Mouse (Mus musculus): ENCODE results near the gene Ncaph2.

The Ncaph2 gene

GRCm38 (mm10) chr15:89343325-89343724, 12.2 kb upstream of the Ncaph2 start:
- DNase-seq (ENCODE audit: low read depth) = peak; percentile 26

- DNase-seq (ENCODE audit: low read depth) = no peak
Measured at GRCm38 (mm10) chr15:89350447-89350846, 5.1 kb upstream of the Ncaph2 start.

DNA sequence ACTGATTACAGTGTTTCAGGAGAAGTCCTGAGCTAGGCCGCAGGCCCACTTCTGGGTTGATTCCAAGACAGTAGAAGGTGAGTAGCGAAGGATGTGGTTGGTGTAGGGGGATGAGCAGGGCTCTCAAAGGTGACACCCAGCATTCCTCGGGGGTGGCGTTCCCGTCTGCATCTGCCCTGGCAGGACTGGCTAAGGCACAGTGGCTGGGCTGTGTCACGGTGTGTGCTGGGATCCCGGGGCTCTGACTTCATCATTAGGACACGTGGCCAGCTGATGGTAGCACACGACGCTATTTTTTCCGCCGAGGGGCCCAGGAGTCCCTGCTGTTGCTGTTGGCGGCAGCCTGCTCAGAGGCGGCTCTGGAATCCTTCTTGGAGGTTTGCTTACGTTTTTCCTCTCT, 4.2 kb upstream of the Ncaph2 start:
- no peak for DNase-seq (ENCODE audit: low read depth)

GRCm38 (mm10) chr15:89352054-89352453, 3.5 kb upstream of the Ncaph2 start:
- DNase-seq (ENCODE audit: low read depth) = no peak

DNA sequence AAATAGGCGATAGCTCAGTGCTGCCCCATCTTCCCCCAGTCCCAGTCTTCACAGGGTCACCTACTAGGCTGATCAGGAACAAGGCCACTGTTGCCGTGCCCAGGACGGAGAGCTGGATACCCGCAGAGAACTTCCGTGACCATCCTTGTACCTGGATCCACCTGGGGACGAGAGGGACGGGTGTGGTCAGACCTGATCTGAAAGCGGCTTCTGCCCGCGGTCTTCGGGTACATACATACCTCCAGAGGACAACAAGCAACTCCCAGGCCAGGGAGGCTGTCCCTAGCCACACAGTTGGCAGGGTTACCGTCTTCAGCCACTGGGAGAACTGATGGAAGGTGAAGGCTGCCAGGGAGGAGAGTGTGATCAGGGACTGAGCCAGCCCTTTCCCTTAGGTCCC, 2.7 kb upstream of the Ncaph2 start:
- DNase-seq (ENCODE audit: low read depth) = no peak

- DNase-seq (ENCODE audit: low read depth) = no peak
Measured at GRCm38 (mm10) chr15:89353837-89354236, 1.7 kb upstream of the Ncaph2 start.

GRCm38 (mm10) chr15:89354455-89354854, 1.1 kb upstream of the Ncaph2 start:
- no peak for DNase-seq (ENCODE audit: low read depth)

DNA sequence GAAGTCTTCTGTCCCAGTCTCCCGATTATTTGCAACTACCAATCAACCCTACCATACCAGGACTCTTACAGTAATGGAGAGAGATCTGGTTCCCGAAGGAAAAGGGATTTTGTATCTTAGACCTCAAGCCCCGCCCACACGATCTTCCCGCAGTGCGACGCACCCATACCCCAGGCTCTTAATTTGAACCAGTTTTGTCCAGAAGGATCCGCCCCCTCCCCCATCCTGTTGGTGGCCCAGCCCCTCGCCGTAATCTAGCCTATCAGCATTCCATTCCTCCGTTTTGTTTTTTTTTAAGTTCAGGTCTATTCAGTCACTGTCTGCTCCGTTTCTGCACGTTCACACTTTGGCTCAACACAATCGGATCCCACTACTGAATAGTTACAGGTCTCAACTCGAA, 853 bp downstream of the Ncaph2 start:
- DNase-seq (ENCODE audit: low read depth) = peak; percentile 96

DNA sequence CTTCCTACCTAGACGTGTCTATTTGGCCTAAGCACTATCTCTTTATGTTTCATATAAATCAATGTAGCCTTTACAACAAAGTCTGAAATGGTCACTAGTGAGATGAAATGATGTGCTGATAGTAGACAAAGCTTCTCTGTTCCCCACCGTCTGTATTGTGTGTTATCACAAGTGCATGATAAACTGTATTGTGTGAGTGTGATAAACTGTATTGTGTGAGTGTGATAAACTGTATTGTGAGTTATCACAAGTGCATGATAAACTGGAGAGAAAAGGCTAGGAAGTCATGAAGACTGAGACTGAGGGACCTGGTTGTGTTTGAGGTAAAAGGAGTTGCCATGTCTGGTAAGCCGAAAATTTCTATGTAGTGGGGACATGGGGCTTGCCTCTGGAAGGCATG, 3.3 kb downstream of the Ncaph2 start:
- no peak for DNase-seq (ENCODE audit: low read depth)

- DNase-seq (ENCODE audit: low read depth) = no peak
Measured at GRCm38 (mm10) chr15:89363051-89363450, 7.5 kb downstream of the Ncaph2 start.

DNA sequence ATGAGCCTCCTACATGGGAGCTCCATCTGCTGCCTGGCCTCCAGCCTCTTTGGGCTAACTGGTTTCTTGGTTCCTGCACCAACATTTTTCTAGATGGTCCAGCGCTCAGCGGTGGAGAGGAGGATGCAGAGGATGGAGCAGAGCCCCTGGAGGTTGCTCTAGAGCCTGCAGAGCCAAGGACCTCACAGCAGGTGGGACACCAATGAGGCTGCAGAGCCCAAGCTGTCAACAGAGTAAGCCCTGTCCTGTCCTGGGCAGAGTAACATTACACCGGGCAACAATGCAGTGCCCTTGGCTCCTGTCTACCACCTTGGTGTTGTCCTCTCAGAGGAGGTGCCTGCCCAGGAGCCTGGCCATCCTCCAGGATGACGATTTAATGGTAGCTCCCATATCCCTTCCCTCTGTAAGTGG, 9.6 kb downstream of the Ncaph2 start:
- no peak for DNase-seq (ENCODE audit: low read depth)

- DNase-seq (ENCODE audit: low read depth) = peak; percentile 46
Measured at GRCm38 (mm10) chr15:89372068-89372467, 16.5 kb downstream of the Ncaph2 start.

GRCm38 (mm10) chr15:89372536-89372935, 17.0 kb downstream of the Ncaph2 start:
- DNase-seq (ENCODE audit: low read depth) = no peak

DNA sequence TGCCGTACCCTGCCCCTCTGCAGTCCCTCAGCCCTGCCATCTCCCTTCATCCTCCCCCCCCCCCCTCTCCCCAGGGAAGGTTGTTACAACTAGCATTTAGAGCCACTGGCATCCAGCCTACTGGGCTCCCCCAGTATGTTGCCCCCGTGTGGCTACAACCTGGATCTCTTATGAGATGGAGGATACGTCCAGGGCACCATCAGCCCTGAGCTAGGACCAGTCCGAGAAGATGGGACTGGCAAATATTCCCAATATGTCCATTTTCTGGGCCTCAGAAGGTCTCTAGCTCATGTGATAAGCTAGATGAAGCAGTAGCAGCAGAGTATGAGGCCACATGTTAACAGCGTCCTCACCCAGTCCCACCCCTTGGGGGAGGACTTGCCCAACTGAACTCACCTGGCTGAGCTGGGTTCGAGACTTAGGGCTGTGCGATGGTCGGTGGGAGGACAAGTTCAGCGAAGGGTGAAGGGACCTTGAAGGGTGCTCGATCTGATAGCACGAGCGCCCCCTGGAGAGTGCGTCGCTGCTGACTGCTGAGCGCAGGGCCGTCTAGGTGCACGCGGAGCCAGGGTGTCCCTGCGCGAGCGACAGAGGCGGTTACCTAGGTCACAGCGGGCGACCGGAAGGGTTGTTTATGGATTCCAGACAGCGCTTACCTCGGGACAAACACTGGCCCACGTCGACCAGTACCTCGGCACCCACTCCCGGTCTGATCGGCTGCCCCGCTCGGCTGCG, 17.7 kb downstream of the Ncaph2 start:
- peak; percentile 94 for DNase-seq (ENCODE audit: low read depth)

DNA sequence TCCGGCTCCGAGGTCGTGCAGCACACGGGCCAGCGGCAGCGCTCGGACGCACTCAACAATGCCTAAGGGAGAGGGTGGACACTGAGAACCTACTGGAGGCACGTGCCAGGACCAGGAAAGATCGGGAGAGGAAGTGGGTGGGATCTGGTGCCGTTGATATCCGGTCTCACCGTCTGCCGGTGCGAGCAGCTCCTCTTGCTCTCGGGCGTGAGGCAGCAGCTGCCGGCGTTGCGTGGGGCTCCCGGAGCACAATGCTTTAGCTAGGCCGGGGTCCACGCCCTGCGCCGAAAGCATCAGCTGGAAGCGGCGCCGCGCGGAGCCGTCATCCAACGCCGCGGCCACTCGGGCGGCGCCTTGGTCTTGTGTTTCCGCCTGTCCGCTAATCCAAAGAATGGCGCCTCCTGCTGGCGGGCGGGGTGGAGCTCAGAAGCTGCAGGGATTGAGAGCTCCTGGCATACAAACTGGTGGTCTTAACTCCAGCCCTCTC, 18.3 kb downstream of the Ncaph2 start, which contains the start of gene Sco2:
TSS of gene Sco2 (minus strand) at position 85 of the 487 bp plus-strand sequence.
- DNase-seq (ENCODE audit: low read depth) = peak; percentile 94

DNA sequence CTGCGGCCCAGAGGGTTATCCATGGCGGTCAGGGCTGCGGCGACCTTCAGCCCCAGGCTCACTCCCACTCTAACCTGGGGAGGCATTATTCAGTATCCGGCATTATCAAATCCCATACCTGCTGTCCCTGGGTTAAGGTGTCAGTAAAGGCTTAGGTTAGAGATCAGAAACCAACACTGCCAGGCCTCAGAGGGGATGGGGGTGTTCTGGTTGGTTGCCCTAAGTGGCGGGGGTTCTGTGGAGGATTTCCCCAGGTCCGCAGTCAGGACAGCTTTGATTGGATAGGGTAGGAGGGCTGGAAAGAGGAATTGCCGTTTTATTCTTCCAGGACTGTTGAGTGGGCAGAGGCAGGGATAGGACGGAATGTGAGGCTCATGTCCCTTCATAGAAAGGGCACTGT, 18.8 kb downstream of the Ncaph2 start:
- DNase-seq (ENCODE audit: low read depth) = no peak

GRCm38 (mm10) chr15:89374801-89375534, 19.4 kb downstream of the Ncaph2 start:
- no peak for DNase-seq (ENCODE audit: low read depth)

GRCm38 (mm10) chr15:89376040-89376439, 20.5 kb downstream of the Ncaph2 start:
- DNase-seq (ENCODE audit: low read depth) = no peak

DNA sequence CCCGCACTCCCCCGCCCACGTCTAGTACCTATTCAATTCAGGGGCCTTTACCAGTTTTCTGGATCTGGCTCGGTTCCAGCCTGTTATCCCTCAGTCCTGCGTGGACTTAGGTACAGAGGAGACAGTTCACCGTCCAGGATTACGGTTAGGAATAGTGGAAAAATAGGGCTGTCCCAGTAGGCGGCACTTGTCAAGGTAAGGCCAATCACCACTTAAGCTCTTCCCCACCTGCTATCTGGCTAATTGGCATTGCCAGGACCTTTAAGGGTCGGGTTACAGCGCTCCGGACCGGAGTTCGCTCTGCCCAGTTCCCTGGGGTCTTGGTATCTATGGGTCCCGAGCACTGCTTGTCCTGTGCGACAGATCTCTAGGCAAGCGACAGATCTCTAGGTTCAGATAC, 21.4 kb downstream of the Ncaph2 start, which contains the start of gene Tymp:
TSS of gene Tymp (minus strand) at position 83 of the 400 bp plus-strand sequence.
- DNase-seq (ENCODE audit: low read depth) = no peak

DNA sequence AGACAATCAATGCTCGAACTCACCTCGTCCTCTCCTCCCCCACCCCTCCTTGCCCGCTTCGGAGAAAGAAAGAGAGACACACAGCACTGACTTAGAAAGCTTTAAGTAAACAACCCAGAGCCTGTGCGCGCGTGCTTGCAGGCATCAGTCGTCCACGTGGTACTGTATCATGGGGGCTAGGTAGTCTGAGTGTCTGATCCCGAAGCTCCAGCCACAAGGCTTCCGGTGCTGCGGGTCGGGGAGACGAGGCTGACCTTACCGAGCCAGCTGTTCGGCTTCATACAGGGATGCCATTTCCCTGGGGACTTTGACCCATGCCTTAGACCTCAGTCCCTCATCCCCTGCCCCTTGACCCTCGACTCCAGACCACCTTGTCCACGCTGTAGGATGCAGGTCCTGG, 21.8 kb downstream of the Ncaph2 start:
- DNase-seq (ENCODE audit: low read depth) = no peak

DNA sequence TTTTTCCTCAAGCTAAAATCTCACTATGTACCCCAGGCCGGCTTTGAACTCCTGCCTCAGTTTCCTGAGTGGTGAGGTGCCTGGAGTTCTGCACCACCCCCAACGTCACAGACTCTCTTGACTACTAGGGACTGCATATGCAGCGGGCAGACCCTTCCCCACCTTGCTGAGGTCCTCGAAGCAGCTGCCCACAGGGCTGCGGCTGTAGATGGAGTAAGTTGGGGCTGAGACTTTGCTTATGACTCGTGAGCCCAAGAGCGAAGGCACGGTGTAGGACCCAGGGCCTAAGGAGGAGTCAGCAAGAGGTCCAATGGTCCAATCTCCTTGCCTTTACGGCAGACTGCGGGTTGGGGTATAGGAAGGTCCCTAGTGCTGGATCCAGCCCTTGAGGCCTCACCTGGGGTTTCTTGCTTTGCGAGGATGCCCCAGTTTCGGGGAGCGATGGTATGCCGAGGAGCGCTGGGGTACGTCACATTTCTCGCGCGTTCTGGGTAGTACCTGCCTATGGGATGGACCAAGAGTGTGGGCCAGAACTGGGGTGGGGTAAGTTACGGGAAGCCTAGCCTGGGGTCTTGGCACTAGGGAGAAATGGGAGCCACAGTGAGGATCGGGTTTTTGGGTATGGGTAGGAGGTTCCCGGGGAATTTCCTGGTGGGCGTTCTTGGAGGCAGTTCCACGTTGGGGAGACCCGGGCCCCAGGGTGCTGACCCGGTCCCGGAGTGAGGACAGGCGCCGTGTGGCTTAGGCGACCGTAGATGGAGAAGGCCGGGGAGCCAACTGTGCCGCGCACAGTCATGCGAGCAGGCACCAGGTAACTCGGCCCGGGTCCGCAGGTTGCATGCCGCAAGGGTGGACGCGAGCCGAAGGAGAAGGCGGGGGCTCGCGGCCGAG, 22.7 kb downstream of the Ncaph2 start:
- no peak for DNase-seq (ENCODE audit: low read depth)

- DNase-seq (ENCODE audit: low read depth) = no peak
Measured at GRCm38 (mm10) chr15:89378831-89379401, 23.4 kb downstream of the Ncaph2 start, which contains the start of gene Odf3b. Odf3b (minus strand) TSS chr15:89379282.

All from 416B (cell line).